Mouse (Mus musculus): ENCODE data around the gene Acap1. TPM values are rescaled to one million over a fixed set of nuclear protein-coding genes. Genes with fewer than 3 reads are reported as not detected.

Gene Acap1
- polyA plus RNA-seq, 1 experiment from 2014 or later: 6.1 TPM

GRCm38 (mm10) chr11:69879711-69880110 lies 15.6 kb downstream of the Acap1 start:
- no peaks in the 10 kb centered on the region for H3K36me3 ChIP-seq
- 53% methylated on average over 15 of the region's 15 CpGs for WGBS
- H3K27me3 ChIP-seq (replicated peaks): no peaks in the 10 kb centered on the region
- H3K9me3 ChIP-seq: no peaks in the 10 kb centered on the region
- no peak for ATAC-seq (ENCODE audit: insufficient read depth, low FRiP score, low read depth)
- peak overlapping the region; percentile 52 for H3K4me3 ChIP-seq (replicated peaks)
- peak overlapping the region; percentile 93; the same call in 1 of the 2 replicates for H3K27ac ChIP-seq
- peak overlapping the region; percentile 53 for H3K9ac ChIP-seq
- peak overlapping the region; percentile 90 for H3K4me2 ChIP-seq
- H3K4me1 ChIP-seq: peaks cover 47% of the 10 kb centered on the region

GRCm38 (mm10) chr11:69878952-69879351 lies 16.4 kb downstream of the Acap1 start:
- Histone ChIP-seq H3K9me3 (no peaks in the 10 kb centered on the region), H3K9ac (no peak overlapping the region), H3K4me2 (peak overlapping the region; percentile 90), H3K27ac (0 out of 2 replicates have a peak overlapping the region, but pooled peaks have one; percentile 9), H3K36me3 (no peaks in the 10 kb centered on the region), H3K27me3 (replicated peaks) (no peaks in the 10 kb centered on the region), H3K4me1 (peaks cover 47% of the 10 kb centered on the region), H3K4me3 (replicated peaks) (peak overlapping the region; percentile 52; the same call in 1 of the 2 replicates)
- WGBS: 81% methylated on average over 6 of the region's 6 CpGs
- no peak for ATAC-seq (ENCODE audit: insufficient read depth, low FRiP score, low read depth)

GRCm38 (mm10) chr11:69878399-69878798 lies 16.9 kb downstream of the Acap1 start:
- Histone ChIP-seq H3K9ac (no peak overlapping the region), H3K4me3 (replicated peaks) (0 out of 2 replicates have a peak overlapping the region, but pooled peaks have one; percentile 3), H3K27me3 (replicated peaks) (no peaks in the 10 kb centered on the region), H3K4me1 (peaks cover 47% of the 10 kb centered on the region), H3K4me2 (peak overlapping the region; percentile 90), H3K9me3 (no peaks in the 10 kb centered on the region), H3K27ac (no peak overlapping the region), H3K36me3 (no peaks in the 10 kb centered on the region)
- ATAC-seq (ENCODE audit: insufficient read depth, low FRiP score, low read depth): no peak
- 71% methylated on average over 3 of the region's 3 CpGs for WGBS

DNA sequence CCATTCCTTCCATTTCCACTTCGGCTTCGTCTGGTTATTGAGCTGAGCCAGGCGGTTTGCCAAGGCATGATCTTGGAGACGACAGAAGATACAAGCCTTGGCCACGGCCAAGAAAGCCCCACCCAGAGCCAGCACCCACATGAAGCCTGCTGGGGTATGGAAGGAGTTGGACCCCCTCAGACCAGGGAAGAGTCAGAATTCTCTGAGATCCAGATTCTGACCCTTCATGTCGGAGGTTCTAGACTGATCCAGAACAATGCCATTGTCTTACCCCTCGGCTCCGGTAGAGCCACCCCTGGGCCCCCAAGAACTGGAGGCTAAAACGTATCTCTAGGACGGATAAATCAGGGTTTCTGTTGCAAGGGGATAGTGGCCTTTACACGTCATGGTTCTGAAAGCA lies 17.5 kb downstream of the Acap1 start, which contains the start of gene Tmem95:
TSS of gene Tmem95 (minus strand) at position 141 of the 400 bp plus-strand sequence.
- no peaks in the 10 kb centered on the region for H3K36me3 ChIP-seq
- H3K27me3 ChIP-seq (replicated peaks): no peaks in the 10 kb centered on the region
- no peak within 1 kb of the TSS for H3K9ac ChIP-seq
- peaks cover 47% of the 10 kb centered on the region for H3K4me1 ChIP-seq
- H3K4me3 ChIP-seq (replicated peaks): peak within 1 kb of the TSS; percentile 3; the same call in 1 of the 2 replicates
- peak within 1 kb of the TSS; percentile 90 for H3K4me2 ChIP-seq
- H3K9me3 ChIP-seq: no peaks in the 10 kb centered on the region
- 82% methylated on average over 11 of the region's 11 CpGs for WGBS
- ATAC-seq (ENCODE audit: insufficient read depth, low FRiP score, low read depth): no peak
- peak within 1 kb of the TSS; percentile 72 for H3K27ac ChIP-seq

DNA sequence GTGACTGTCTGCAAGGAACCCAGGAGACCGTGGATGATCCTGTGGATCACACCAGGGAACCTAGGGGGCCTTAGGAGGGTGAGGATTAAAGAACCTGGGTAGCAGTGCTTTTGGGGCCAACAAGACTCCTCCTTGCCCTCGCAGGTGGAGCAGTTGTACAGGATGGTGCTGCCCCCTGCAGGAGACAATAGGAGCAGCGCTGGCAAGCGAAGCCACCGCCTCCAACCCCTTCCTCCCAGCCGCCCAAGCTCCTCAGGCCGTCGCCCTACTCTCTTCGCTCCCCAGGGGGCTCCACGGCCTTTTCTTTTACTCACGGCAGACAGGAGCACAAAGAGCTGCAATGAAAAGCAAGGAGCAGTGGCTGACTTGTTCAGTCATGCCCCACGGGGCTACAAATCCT lies 18.5 kb downstream of the Acap1 start:
- Histone ChIP-seq H3K27ac (peak overlapping the region; percentile 72), H3K9me3 (no peaks in the 10 kb centered on the region), H3K4me3 (replicated peaks) (no peak overlapping the region; the same call in 1 of the 2 replicates), H3K27me3 (replicated peaks) (no peaks in the 10 kb centered on the region), H3K4me1 (peaks cover 46% of the 10 kb centered on the region), H3K9ac (no peak overlapping the region), H3K36me3 (no peaks in the 10 kb centered on the region), H3K4me2 (peak overlapping the region; percentile 44)
- 5% methylated on average over 12 of the region's 12 CpGs for WGBS
- 0 out of 2 replicates have a peak, but pooled peaks have one; percentile 21 for ATAC-seq (ENCODE audit: insufficient read depth, low FRiP score, low read depth)

GRCm38 (mm10) chr11:69876186-69876585 lies 19.2 kb downstream of the Acap1 start:
- no peak overlapping the region for H3K9ac ChIP-seq
- H3K4me2 ChIP-seq: no peak overlapping the region
- ATAC-seq (ENCODE audit: insufficient read depth, low FRiP score, low read depth): no peak
- 36% methylated on average over 7 of the region's 7 CpGs for WGBS
- peak overlapping the region; percentile 72 for H3K27ac ChIP-seq
- H3K4me3 ChIP-seq (replicated peaks): no peak overlapping the region
- peaks cover 41% of the 10 kb centered on the region for H3K4me1 ChIP-seq
- H3K36me3 ChIP-seq: no peaks in the 10 kb centered on the region
- H3K27me3 ChIP-seq (replicated peaks): no peaks in the 10 kb centered on the region
- no peaks in the 10 kb centered on the region for H3K9me3 ChIP-seq

GRCm38 (mm10) chr11:69872451-69872850 lies 22.9 kb downstream of the Acap1 start:
- no peak overlapping the region for H3K27ac ChIP-seq
- H3K36me3 ChIP-seq: no peaks in the 10 kb centered on the region
- H3K9ac ChIP-seq: no peak overlapping the region
- H3K27me3 ChIP-seq (replicated peaks): no peaks in the 10 kb centered on the region
- peaks cover 18% of the 10 kb centered on the region for H3K4me1 ChIP-seq
- no peaks in the 10 kb centered on the region for H3K9me3 ChIP-seq
- ATAC-seq (ENCODE audit: insufficient read depth, low FRiP score, low read depth): no peak
- WGBS: 78% methylated on average over 4 of the region's 4 CpGs
- no peak overlapping the region for H3K4me3 ChIP-seq (replicated peaks)
- H3K4me2 ChIP-seq: no peak overlapping the region

DNA sequence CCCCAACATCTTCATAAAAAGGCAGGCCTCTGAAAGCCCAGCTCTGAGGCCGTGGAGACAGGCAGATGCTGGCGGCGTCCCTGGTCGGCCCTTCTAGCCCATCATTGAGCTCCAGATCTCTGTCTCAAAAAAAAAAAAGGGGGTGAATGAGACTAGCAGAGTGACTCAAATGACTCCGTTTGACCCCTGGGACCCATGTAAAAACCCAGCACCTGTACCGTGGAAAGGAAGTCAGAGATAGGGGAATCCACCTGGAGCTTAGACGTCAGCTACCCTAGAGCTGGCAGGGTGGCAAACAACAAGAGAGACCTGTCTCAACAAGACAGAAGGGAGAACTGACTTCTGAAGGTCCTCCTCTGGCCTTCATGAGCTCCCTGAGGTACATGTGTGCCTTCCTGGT lies 23.5 kb downstream of the Acap1 start:
- H3K27me3 ChIP-seq (replicated peaks): no peaks in the 10 kb centered on the region
- no peak overlapping the region for H3K4me2 ChIP-seq
- H3K36me3 ChIP-seq: no peaks in the 10 kb centered on the region
- H3K4me3 ChIP-seq (replicated peaks): no peak overlapping the region
- ATAC-seq (ENCODE audit: insufficient read depth, low FRiP score, low read depth): no peak
- no peaks in the 10 kb centered on the region for H3K9me3 ChIP-seq
- peaks cover 13% of the 10 kb centered on the region for H3K4me1 ChIP-seq
- 87% methylated on average over 7 of the region's 7 CpGs for WGBS
- H3K27ac ChIP-seq: no peak overlapping the region
- H3K9ac ChIP-seq: no peak overlapping the region

- Histone ChIP-seq H3K9me3 (no peaks in the 10 kb centered on the region), H3K4me1 (no peaks in the 10 kb centered on the region), H3K4me2 (no peak overlapping the region), H3K9ac (no peak overlapping the region), H3K27me3 (replicated peaks) (no peaks in the 10 kb centered on the region), H3K36me3 (no peaks in the 10 kb centered on the region), H3K27ac (no peak overlapping the region), H3K4me3 (replicated peaks) (no peak overlapping the region)
- ATAC-seq (ENCODE audit: insufficient read depth, low FRiP score, low read depth): no peak
- WGBS: 84% methylated on average over 2 of the region's 2 CpGs
These were observed 24.9 kb downstream of the Acap1 start for GRCm38 (mm10) chr11:69870289-69871069.

- H3K9ac ChIP-seq: no peak overlapping the region
These were observed 28.0 kb downstream of the Acap1 start for GRCm38 (mm10) chr11:69867335-69867734.

DNA sequence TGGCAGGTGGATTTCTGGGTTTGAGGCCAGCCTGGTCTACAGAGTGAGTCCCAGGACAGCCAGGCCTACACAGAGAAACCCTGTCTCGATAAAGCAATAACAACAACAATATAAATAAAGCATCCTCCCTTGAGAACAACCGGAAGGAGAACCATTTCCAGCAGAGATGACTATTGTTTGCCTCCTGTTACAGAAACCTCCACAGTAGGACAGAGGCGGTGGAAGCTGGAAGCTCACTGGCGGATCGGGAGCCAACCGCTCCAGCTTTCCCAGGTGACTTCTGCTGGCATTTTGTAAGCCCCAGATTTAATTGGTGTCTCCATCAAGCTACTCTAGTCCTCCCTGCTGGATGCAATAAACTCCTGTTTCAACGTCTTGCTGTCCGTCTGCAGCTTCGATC lies 29.8 kb downstream of the Acap1 start:
- H3K4me3 ChIP-seq (replicated peaks): no peak overlapping the region
- H3K9me3 ChIP-seq: no peaks in the 10 kb centered on the region
- 81% methylated on average over 9 of the region's 9 CpGs for WGBS
- H3K27ac ChIP-seq: no peak overlapping the region
- H3K27me3 ChIP-seq (replicated peaks): no peaks in the 10 kb centered on the region
- no peak overlapping the region for H3K9ac ChIP-seq
- ATAC-seq (ENCODE audit: insufficient read depth, low FRiP score, low read depth): no peak
- H3K4me1 ChIP-seq: no peaks in the 10 kb centered on the region
- no peaks in the 10 kb centered on the region for H3K36me3 ChIP-seq
- no peak overlapping the region for H3K4me2 ChIP-seq

More at GRCm38 (mm10) chr11:69867335-69867734, 28.0 kb downstream of the Acap1 start:
- Histone ChIP-seq H3K4me1 (no peaks in the 10 kb centered on the region), H3K4me3 (replicated peaks) (no peak overlapping the region), H3K27ac (no peak overlapping the region), H3K36me3 (no peaks in the 10 kb centered on the region), H3K27me3 (replicated peaks) (no peaks in the 10 kb centered on the region), H3K9me3 (no peaks in the 10 kb centered on the region), H3K4me2 (no peak overlapping the region)
- WGBS: 58% methylated on average over 9 of the region's 9 CpGs
- ATAC-seq (ENCODE audit: insufficient read depth, low FRiP score, low read depth): no peak

DNA sequence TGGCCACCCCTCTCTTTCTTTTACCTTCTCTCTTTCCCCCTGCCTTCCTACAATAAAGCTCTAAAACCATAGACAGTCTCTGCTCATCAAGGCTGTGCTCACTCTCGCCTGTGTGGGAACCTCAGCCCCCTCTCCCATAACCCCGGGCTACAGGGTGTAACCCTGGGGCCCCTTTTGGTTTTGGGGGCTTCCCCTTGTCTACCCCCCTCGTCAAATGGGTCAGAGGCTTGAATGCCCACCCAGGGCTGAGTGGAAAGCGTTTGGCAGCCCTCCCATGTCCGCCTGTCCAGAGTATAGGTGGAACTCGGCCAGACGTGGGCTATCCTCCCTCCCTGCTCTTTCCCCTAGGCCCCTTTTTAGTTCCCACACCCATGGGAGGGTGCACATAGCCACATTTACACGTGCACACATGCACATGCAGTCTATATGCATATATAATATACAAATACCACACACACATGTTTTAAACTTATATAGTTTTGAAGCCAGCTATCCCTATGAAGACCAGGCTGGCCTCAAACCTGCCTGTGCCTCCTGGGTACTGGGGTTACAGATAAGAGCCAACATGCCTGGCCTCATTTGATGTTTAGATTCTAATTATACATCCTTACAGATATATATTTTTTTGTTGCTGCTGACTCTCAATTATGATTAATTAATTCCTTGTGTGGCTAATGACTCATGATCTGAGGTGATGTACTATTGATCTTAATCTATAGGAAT lies 31.0 kb downstream of the Acap1 start:
- WGBS: 45% methylated on average over 8 of the region's 8 CpGs
- H3K9ac ChIP-seq: no peak overlapping the region

More for the DNA sequence above, 31.0 kb downstream of the Acap1 start:
- H3K4me3 ChIP-seq (replicated peaks): no peak overlapping the region
- no peak for ATAC-seq (ENCODE audit: insufficient read depth, low FRiP score, low read depth)
- H3K27ac ChIP-seq: no peak overlapping the region
- H3K4me2 ChIP-seq: no peak overlapping the region
- H3K9me3 ChIP-seq: no peaks in the 10 kb centered on the region
- no peaks in the 10 kb centered on the region for H3K4me1 ChIP-seq
- no peaks in the 10 kb centered on the region for H3K36me3 ChIP-seq
- 0 out of 2 replicates have a peak, but pooled peaks cover under 1% of the 10 kb centered on the region for H3K27me3 ChIP-seq (replicated peaks)
